Mouse (Mus musculus) granulocyte monocyte progenitor cell, adult 5-6 weeks (primary cell): ENCODE data around the gene Nme7. TPM values are rescaled to one million over a fixed set of nuclear protein-coding genes. Genes with fewer than 3 reads are reported as not detected.

ENCODE experiments used
- ATAC-seq: replicated peaks from 2 replicates; pipeline ENCODE4 v1.8.0; 2016; ENCODE audit warnings: mild to moderate bottlenecking, moderate TSS enrichment, inconsistent platforms; ENCODE audit not compliant: poor library complexity, severe bottlenecking
- total RNA-seq, 2 experiments: library from RNA; stranded (forward) in 1 of 2; stranded (reverse) in 1 of 2; fragments of 200-712, 200-1000 nt in 1 of 2; fragments of >200 nt in 1 of 2; fragmentation: Nextera tagmentation in 1 of 2; gene quantifications; 2 replicates each; pipeline ENCODE4 v1.2.3; 2014 to 2017

Nme7 gene
- total RNA-seq, 2 experiments from 2014 or later: 13.1 to 43.2 TPM

- ATAC-seq: no peak
These were observed 71.7 kb downstream of the Nme7 start for GRCm38 (mm10) chr1:164375626-164376025.

- no peak for ATAC-seq
These were observed 73.0 kb downstream of the Nme7 start for GRCm38 (mm10) chr1:164376761-164377487.

- ATAC-seq: no peak
These were observed 79.7 kb downstream of the Nme7 start for GRCm38 (mm10) chr1:164383621-164384020.

GRCm38 (mm10) chr1:164384354-164384753 lies 80.4 kb downstream of the Nme7 start:
- no peak for ATAC-seq

GRCm38 (mm10) chr1:164384972-164385371 lies 81.1 kb downstream of the Nme7 start:
- no peak for ATAC-seq

GRCm38 (mm10) chr1:164389743-164390142 lies 85.8 kb downstream of the Nme7 start:
- peak; percentile 50; the same call in 1 of the 2 replicates for ATAC-seq

GRCm38 (mm10) chr1:164392176-164392575 lies 88.3 kb downstream of the Nme7 start:
- no peak for ATAC-seq

GRCm38 (mm10) chr1:164395131-164395780 lies 91.3 kb downstream of the Nme7 start:
- ATAC-seq: no peak

- no peak for ATAC-seq
These were observed 93.8 kb downstream of the Nme7 start for GRCm38 (mm10) chr1:164397672-164398071.

- no peak for ATAC-seq
These were observed 95.7 kb downstream of the Nme7 start for GRCm38 (mm10) chr1:164399578-164399977.

GRCm38 (mm10) chr1:164405385-164405802 lies 101.5 kb downstream of the Nme7 start:
- no peak for ATAC-seq

- ATAC-seq: no peak
These were observed 102.6 kb downstream of the Nme7 start for GRCm38 (mm10) chr1:164406506-164406905.

GRCm38 (mm10) chr1:164408655-164409054 lies 104.7 kb downstream of the Nme7 start:
- ATAC-seq: no peak

- no peak for ATAC-seq
These were observed 107.4 kb downstream of the Nme7 start for GRCm38 (mm10) chr1:164411306-164411705.

GRCm38 (mm10) chr1:164412906-164413305 lies 109.0 kb downstream of the Nme7 start:
- no peak for ATAC-seq

- no peak for ATAC-seq
These were observed 109.7 kb downstream of the Nme7 start for GRCm38 (mm10) chr1:164413608-164414007.

GRCm38 (mm10) chr1:164415347-164415751 lies 111.4 kb downstream of the Nme7 start:
- ATAC-seq: no peak

- ATAC-seq: no peak
These were observed 112.9 kb downstream of the Nme7 start for GRCm38 (mm10) chr1:164416692-164417394.

GRCm38 (mm10) chr1:164417604-164418003 lies 113.7 kb downstream of the Nme7 start:
- no peak for ATAC-seq

- ATAC-seq: no peak
These were observed 114.4 kb downstream of the Nme7 start for GRCm38 (mm10) chr1:164418320-164418719.

- ATAC-seq: no peak
These were observed 115.5 kb downstream of the Nme7 start for GRCm38 (mm10) chr1:164419401-164419800.
